Mouse (Mus musculus): ENCODE results near the gene Kcnq1. TPM values are rescaled to one million over a fixed set of nuclear protein-coding genes. Genes with fewer than 3 reads are reported as not detected.

The Kcnq1 gene
- polyA plus RNA-seq, 1 experiment from 2014 or later: 1.0 TPM

Other genes starting within 250 kb of the Kcnq1 start
- gene Th, start 175.2 kb upstream of the Kcnq1 start, polyA plus RNA-seq (2016; fragmentation: Nextera tagmentation; extraction: Ambion mirVana): 5.6 and 6.9 TPM in 2 replicates
- 0.25 and 0.52 TPM in 2 replicates for gene Ascl2, start 137.1 kb upstream of the Kcnq1 start, polyA plus RNA-seq (2016; fragmentation: Nextera tagmentation; extraction: Ambion mirVana)
- gene Tspan32, start 101.3 kb upstream of the Kcnq1 start, polyA plus RNA-seq (2016; fragmentation: Nextera tagmentation; extraction: Ambion mirVana): 4.4 and 4.6 TPM in 2 replicates
- gene Cd81, start 53.6 kb upstream of the Kcnq1 start, polyA plus RNA-seq (2016; fragmentation: Nextera tagmentation; extraction: Ambion mirVana): 251 and 255 TPM in 2 replicates
- 130 and 132 TPM in 2 replicates for gene Tssc4, start 37.1 kb upstream of the Kcnq1 start, polyA plus RNA-seq (2016; fragmentation: Nextera tagmentation; extraction: Ambion mirVana)
- 0.60 and 0.77 TPM in 2 replicates for gene Trpm5, start 11.7 kb upstream of the Kcnq1 start, polyA plus RNA-seq (2016; fragmentation: Nextera tagmentation; extraction: Ambion mirVana)

Measured in embryonic facial prominence, embryonic 10.5 days (tissue).